Mouse (Mus musculus): ENCODE data around the gene Ankra2.

Ankra2 gene

DNA sequence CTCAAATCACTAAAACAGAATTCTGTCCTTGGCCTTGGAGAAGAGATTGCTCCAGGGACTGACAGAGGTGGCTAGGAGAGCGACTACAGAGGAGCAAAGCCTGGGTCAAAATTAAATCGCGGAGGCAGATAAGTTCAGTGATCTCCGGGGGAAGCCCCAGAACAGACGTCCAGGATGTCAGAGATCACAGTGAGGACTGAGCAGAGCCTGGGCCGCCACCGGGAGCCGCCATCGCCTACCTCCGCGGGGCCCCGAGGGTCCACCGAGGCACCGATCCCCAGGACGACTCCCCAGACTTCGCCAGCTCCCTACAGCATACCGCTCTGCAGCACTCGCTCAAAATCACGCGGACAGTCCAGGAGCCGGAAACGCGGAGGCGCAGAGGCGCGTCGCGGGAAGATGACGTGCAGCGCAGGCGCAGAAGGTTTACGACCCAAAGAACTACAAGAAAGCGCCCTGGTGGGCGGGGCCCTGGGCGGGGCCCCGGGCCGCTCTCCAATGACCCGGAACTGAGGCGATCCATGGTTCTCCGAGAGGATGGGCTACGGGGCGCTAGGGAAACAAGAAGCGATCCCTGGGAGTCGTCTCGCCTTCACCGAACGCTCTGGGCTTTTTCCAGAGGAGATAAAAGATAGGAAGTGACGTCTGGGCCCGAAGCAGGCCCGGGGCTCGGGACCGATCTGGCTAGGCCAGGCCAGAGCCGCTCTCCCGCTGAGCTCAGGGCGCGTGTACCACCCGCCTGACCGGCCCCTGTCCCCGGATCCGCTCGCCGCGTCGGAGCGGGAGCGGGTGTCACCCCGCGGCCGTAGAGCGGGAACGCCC is at the start of gene Ankra2, which contains the start of gene Utp15:
TSS of gene Ankra2 (plus strand) at position 439 of the 822 bp plus-strand sequence.
TSS of gene Utp15 (minus strand) at position 406 of the 822 bp plus-strand sequence.
- in situ Hi-C loops (cut with MboI; ENCODE audit: unreplicated experiment in 2 of 2), result loop anchor here (10.0 to 25.0 kb wide), 7 partner anchors 52 to 1876 kb away; partner anchors contain the start of genes Hmgcr (in 2 of the 2), Poc5 (in 2 of the 2), Btf3 (in 1 of the 2) and Enc1 (in 1 of the 2)

- in situ Hi-C loops (cut with MboI; ENCODE audit: unreplicated experiment in 2 of 2), result no loop called here
These were observed 40.0 kb upstream of the Ankra2 start for GRCm38 (mm10) chr13:98222848-98223247.

GRCm38 (mm10) chr13:98226225-98226624 is 36.6 kb upstream of the Ankra2 start:
- in situ Hi-C loops (cut with MboI; ENCODE audit: unreplicated experiment in 2 of 2), result no loop called here

- in situ Hi-C loops (cut with MboI; ENCODE audit: unreplicated experiment in 2 of 2), result loop anchor here in 1 of 2 experiments (10.0 kb wide), 1 partner anchor 196 kb away; no protein-coding TSS in a partner anchor
These were observed 32.4 kb upstream of the Ankra2 start for GRCm38 (mm10) chr13:98230511-98230910.

DNA sequence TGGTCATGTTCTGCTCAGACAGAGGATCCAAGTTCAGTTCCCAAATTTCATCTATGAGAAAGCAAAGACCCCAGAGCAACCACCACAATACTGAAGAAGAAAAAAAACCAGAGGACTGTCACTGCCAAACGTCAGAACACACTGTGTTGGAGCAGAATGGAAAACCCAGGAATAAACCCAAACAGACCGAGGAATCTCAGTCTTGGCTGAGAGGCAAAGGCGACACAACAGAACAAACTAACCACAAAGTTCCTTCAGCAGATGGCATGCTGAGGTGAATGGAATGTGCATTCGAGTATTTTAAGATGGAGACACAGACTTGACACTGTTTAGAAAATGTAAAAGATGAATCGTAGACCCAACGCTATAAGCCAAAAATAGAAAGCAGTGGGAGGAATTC is 27.4 kb upstream of the Ankra2 start:
- in situ Hi-C loops (cut with MboI; ENCODE audit: unreplicated experiment in 2 of 2), result loop anchor here (5.0 to 10.0 kb wide), 2 partner anchors 201 to 203 kb away; no protein-coding TSS in a partner anchor

- in situ Hi-C loops (cut with MboI; ENCODE audit: unreplicated experiment in 2 of 2), result loop anchor here (5.0 to 10.0 kb wide), 2 partner anchors 205 to 208 kb away; no protein-coding TSS in a partner anchor
These were observed 22.8 kb upstream of the Ankra2 start for GRCm38 (mm10) chr13:98239978-98240641.

DNA sequence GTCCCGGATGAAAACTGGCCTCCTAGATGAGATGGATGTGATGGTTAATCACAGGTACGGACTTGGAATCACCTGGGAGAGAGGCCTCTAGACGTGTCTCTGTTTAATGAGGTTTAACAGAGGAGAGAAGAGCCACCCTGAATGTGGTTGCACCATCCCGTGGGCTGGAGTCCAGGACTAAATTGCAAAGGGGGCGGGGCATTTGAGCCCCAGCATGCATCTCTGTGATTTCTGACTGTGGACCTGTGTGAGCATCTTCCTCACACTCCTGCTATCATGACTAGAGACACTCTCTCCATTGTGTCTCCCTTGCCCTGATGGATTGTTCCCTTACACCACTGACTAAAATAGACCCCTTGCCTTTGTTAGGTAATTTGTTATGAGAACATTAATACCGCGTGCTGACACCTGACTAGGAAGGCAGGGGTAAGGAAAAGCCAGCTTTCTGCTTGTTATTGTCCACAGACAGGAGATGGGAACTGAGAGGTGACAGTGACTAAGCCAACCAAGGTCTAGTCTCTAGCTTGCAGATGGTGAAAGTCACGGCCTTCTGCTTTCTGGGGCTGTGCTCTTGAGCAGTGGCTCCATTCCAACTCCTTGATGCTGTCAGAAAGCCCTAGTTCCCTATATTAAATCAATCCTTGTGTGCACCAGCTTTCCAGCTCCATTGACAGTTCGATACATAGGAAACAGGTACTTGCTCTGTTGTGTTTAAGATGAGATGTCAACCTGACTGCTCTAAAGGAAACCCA is 21.2 kb upstream of the Ankra2 start:
- in situ Hi-C loops (cut with MboI; ENCODE audit: unreplicated experiment in 2 of 2), result no loop called here

GRCm38 (mm10) chr13:98244571-98245350 is 18.1 kb upstream of the Ankra2 start:
- in situ Hi-C loops (cut with MboI; ENCODE audit: unreplicated experiment in 2 of 2), result no loop called here

DNA sequence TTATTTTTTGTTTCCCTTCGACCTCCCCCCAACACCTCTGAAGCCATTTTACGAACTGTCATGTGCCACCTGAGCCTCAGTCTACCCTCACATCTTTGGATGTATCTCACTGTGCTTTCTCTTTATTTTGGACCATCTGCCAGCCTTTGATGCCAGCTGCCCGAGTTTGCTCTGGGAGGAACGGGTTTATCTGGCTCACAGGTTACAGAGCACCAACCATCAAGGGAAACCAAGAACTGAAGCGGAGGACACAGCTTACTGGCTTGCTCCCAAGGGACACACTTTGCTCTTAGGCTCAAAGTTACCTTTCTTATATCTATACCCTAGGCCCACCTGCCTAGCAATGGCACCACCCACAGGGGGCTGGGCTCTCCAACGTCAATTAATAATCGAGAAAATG is 17.5 kb upstream of the Ankra2 start:
- in situ Hi-C loops (cut with MboI; ENCODE audit: unreplicated experiment in 2 of 2), result no loop called here

DNA sequence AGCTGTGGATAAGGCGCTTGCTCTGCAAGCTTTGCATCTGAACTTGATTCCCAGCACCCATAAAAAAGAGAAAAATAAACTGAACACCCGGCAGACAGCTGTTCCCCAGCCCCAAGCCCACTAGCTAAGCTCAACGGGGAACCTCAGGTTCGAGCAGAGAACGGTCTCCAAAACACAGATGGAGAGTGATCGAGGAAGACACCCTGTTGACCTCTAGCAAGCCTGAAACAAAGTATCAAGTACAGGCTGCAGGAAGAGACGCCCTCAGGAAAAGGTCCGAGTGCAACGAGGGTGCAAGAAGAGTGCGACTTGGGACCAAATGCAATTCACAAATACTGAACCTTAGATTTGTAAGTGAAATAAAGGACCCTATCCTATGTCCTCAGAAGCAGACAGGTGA is 13.3 kb upstream of the Ankra2 start:
- in situ Hi-C loops (cut with MboI; ENCODE audit: unreplicated experiment in 2 of 2), result no loop called here

DNA sequence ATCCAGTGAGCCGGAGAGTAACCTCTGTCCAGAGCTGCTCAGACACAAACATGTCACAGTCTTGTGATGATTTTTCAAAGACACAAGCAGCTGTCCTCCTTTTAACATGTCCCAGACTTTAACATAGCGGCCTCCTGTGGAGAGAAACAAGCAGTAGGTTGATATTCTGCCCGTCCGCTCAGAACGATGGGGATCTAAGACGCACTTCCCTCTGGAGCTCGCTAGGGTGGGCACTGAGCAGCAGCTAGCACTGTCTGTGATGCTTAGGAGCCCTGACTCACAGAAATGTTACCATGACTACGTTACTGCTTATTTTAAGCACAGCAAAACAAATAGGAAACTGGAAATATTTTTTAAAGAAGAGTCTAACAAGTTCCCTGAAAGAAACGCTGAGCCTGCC is 8.0 kb upstream of the Ankra2 start:
- in situ Hi-C loops (cut with MboI; ENCODE audit: unreplicated experiment in 2 of 2), result loop anchor here (25.0 kb wide), 5 partner anchors 1018 to 1868 kb away; partner anchors contain the start of genes Hmgcr (in 2 of the 2), Poc5 (in 2 of the 2), Enc1 (in 1 of the 2) and Gfm2 (in 1 of the 2)

DNA sequence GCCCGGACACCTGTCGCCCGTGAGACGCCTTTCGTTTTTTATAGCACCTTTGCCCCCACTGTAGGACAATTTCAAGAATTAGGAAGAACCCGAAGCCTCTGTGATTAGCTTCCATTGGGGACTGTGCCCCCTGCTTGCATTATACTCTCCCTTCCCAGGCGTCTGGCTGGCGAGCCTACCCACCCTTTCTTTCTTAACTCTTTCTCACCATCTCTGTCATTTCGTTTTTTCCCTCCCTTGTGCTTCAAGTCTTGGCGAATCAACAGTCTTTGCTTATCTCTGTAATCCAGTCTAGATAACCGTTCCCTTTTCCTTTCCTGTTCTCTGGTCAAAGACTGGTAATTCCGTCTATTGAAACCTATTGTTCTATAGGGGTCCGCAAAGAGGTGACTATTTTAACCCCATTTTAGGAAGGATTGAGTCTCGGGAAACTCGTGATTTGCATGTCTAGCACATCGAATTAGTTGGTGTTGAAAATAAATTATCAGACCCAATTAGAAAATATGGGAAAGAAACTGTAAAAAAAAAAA is 649 bp downstream of the Ankra2 start:
- in situ Hi-C loops (cut with MboI; ENCODE audit: unreplicated experiment in 2 of 2), result loop anchor here (10.0 to 25.0 kb wide), 7 partner anchors 51 to 1876 kb away; partner anchors contain the start of genes Hmgcr (in 2 of the 2), Poc5 (in 2 of the 2), Btf3 (in 1 of the 2) and Enc1 (in 1 of the 2)

GRCm38 (mm10) chr13:98264111-98264510 is 1.2 kb downstream of the Ankra2 start:
- in situ Hi-C loops (cut with MboI; ENCODE audit: unreplicated experiment in 2 of 2), result loop anchor here (10.0 to 25.0 kb wide), 7 partner anchors 51 to 1877 kb away; partner anchors contain the start of genes Hmgcr (in 2 of the 2), Poc5 (in 2 of the 2), Btf3 (in 1 of the 2) and Enc1 (in 1 of the 2)

GRCm38 (mm10) chr13:98274023-98274422 is 11.1 kb downstream of the Ankra2 start:
- in situ Hi-C loops (cut with MboI; ENCODE audit: unreplicated experiment in 2 of 2), result loop anchor here (25.0 kb wide), 5 partner anchors 1037 to 1887 kb away; partner anchors contain the start of genes Hmgcr (in 2 of the 2), Poc5 (in 2 of the 2), Enc1 (in 1 of the 2) and Gfm2 (in 1 of the 2)

DNA sequence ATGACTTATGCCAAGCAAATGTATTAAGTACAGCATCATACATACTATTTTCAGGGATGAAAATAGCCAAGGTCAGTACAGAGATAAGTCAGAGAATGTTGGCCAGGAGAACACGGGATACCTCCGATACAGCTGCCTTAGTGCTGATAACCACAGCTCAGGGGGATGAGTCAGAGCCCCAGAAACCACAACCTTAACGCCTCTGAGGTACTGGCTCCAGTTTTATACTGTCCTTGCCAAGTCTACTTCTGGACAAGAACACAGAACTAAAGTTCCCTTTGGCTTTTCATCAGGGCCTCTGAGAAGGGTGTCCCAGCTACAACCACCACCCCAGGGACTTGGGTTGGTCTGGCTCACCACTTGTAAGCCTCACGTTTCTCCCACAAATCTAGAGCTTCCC is 12.8 kb downstream of the Ankra2 start:
- in situ Hi-C loops (cut with MboI; ENCODE audit: unreplicated experiment in 2 of 2), result loop anchor here in 1 of 2 experiments (25.0 kb wide), 1 partner anchor 1738 kb away; the partner anchor contains the start of genes Col4a3bp and Polk

DNA sequence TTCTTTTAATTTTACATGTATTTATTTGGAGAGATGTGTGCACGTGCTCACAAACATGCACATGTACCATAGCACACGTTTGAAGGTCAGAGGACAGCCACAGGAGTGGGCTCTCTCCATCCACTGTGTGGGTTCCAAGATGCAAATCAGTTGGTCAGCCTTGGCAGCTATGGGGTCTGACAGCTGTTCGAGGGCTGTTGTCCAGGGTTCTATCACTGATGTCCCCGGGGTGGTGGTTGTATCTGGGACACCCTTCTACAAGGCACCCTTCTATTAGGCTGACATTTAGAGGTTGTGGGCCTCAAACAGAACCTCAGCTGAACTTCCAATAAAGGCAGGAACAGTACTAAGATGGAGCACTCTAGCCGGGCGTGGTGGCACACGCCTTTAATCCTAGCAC is 13.4 kb downstream of the Ankra2 start:
- in situ Hi-C loops (cut with MboI; ENCODE audit: unreplicated experiment in 2 of 2), result loop anchor here in 1 of 2 experiments (25.0 kb wide), 1 partner anchor 1739 kb away; the partner anchor contains the start of genes Col4a3bp and Polk

- in situ Hi-C loops (cut with MboI; ENCODE audit: unreplicated experiment in 2 of 2), result loop anchor here in 1 of 2 experiments (25.0 kb wide), 1 partner anchor 1740 kb away; the partner anchor contains the start of genes Col4a3bp and Polk
These were observed 14.6 kb downstream of the Ankra2 start for GRCm38 (mm10) chr13:98277501-98277900.

GRCm38 (mm10) chr13:98279686-98280085 is 16.8 kb downstream of the Ankra2 start, which contains the start of gene Gm21976:
TSS of gene Gm21976 (plus strand) at chr13:98279887.
- in situ Hi-C loops (cut with MboI; ENCODE audit: unreplicated experiment in 2 of 2), result loop anchor here in 1 of 2 experiments (25.0 kb wide), 1 partner anchor 1742 kb away; the partner anchor contains the start of genes Col4a3bp and Polk

Data from v-Abl transformed pro-B cells (cell line).